ENCODE assay signal across 29 mouse cellular contexts in the genomic region with DNA sequence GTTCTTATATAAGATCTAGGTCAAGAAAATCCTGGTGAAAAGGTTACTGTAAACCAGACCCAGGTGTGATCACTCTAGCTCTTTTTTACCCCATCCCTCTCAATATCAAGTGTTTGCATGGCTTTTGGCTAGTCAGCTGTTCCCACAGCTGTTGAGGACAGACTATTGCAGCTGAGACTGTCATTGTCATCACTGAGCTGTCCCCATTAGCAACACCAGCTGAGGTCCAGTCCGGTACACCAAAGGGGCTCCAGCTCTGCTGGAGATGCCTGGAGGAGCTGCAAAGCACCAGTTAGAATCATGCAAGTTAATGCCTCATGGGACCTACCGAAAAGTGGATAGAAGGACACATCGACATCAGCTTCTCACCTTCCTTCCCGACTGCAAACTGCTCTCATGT.
DNase-seq lines count a peak whose midpoint lies in the region; ATAC-seq and TF ChIP-seq lines count a peak whose summit lies in the region.
"Had no signal": no experiment of that assay in that cellular context is flagged by ENCODE, and none has a peak within 500 bp of the region (broad histone marks: within the 10 kb centered on the region; RNA-seq: fewer than 3 reads in every experiment).

No protein-coding gene starts in this region.

- H3K27me3 ChIP-seq in midbrain, embryonic 11.5 days (ENCODE audit: control insufficient read depth, insufficient read depth, low read length), result no peaks in the 10 kb centered on the region
- H3K27me3 ChIP-seq in midbrain, embryonic 16.5 days (ENCODE audit: control insufficient read depth, insufficient read depth, low read depth, low read length), result no peaks in the 10 kb centered on the region
- H3K27me3 ChIP-seq in hindbrain, embryonic 12.5 days, result no peaks in the 10 kb centered on the region
- H3K27me3 ChIP-seq: CH12.LX; limb, embryonic 13.5 days; liver, embryonic 12.5 days; megakaryocyte, embryonic 14.5 days; stomach, embryonic 15.5 days had no signal

- H3K27ac ChIP-seq in midbrain, embryonic 11.5 days (ENCODE audit: low read depth, low read length), result no peak overlapping the region
- no peak overlapping the region for H3K27ac ChIP-seq in midbrain, embryonic 16.5 days (ENCODE audit: low read length)
- no peak overlapping the region for H3K27ac ChIP-seq in hindbrain, embryonic 12.5 days
- H3K27ac ChIP-seq: layer of hippocampus, adult 2 months; limb, embryonic 13.5 days; liver, embryonic 12.5 days; stomach, embryonic 15.5 days had no signal

- no peak for TF ChIP-seq POLR2A in brain, embryonic 14.5 days (IDR thresholded peaks at IDR 0.05; ENCODE audit: borderline replicate concordance, extremely low read depth, insufficient read depth, insufficient read length, poor library complexity, severe bottlenecking)

- no peak overlapping the region for H3K9ac ChIP-seq in midbrain, embryonic 11.5 days (ENCODE audit: low read length)
- no peak overlapping the region for H3K9ac ChIP-seq in midbrain, embryonic 16.5 days (ENCODE audit: low read depth, low read length)
- no peak overlapping the region for H3K9ac ChIP-seq in hindbrain, embryonic 12.5 days
- H3K9ac ChIP-seq: limb, embryonic 13.5 days; liver, embryonic 12.5 days; stomach, embryonic 15.5 days had no signal

- WGBS in midbrain, embryonic 11.5 days, result 89% methylated on average over 4 of the region's 4 CpGs
- 72% methylated on average over 4 of the region's 4 CpGs for WGBS in midbrain, embryonic 16.5 days
- 73% methylated on average over 4 of the region's 4 CpGs for WGBS in hindbrain, embryonic 12.5 days

- H3K4me1 ChIP-seq in midbrain, embryonic 11.5 days (ENCODE audit: control insufficient read depth, insufficient read depth, low read length), result no peaks in the 10 kb centered on the region
- no peaks in the 10 kb centered on the region for H3K4me1 ChIP-seq in midbrain, embryonic 16.5 days (ENCODE audit: control insufficient read depth, insufficient read depth, low read length)
- 0 out of 2 replicates have a peak, but pooled peaks cover 5% of the 10 kb centered on the region for H3K4me1 ChIP-seq in hindbrain, embryonic 12.5 days
- H3K4me1 ChIP-seq: limb, embryonic 13.5 days; liver, embryonic 12.5 days; megakaryocyte, embryonic 14.5 days; stomach, embryonic 15.5 days had no signal

- H3K4me3 ChIP-seq in midbrain, embryonic 11.5 days (ENCODE audit: low read depth, low read length), result no peak overlapping the region
- H3K4me3 ChIP-seq in midbrain, embryonic 16.5 days (ENCODE audit: low read depth, low read length), result no peak overlapping the region
- H3K4me3 ChIP-seq in hindbrain, embryonic 12.5 days, result no peak overlapping the region
- H3K4me3 ChIP-seq: layer of hippocampus, adult 2 months; limb, embryonic 13.5 days; liver, embryonic 12.5 days; megakaryocyte, embryonic 14.5 days; stomach, embryonic 15.5 days had no signal

- 0 out of 2 replicates have a peak, but pooled peaks have one; percentile 38 for ATAC-seq in midbrain, embryonic 11.5 days (ENCODE audit: low FRiP score)
- ATAC-seq in midbrain, embryonic 16.5 days, result no peak
- peak; percentile 84 for ATAC-seq in hindbrain, embryonic 12.5 days (ENCODE audit: low FRiP score)
- ATAC-seq: activated CD4-positive, CD25-positive, alpha-beta regulatory T cell, adult 4 months; forebrain, embryonic 14.5 days; intestine, postnatal 0 days; liver, embryonic 12.5 days; lung, postnatal 0 days had no signal

- TF ChIP-seq CTCF in brain, embryonic 14.5 days (IDR thresholded peaks at IDR 0.05; ENCODE audit: borderline replicate concordance, extremely low read depth, insufficient read depth, insufficient read length), result no peak

- H3K9me3 ChIP-seq in midbrain, embryonic 11.5 days (ENCODE audit: control insufficient read depth, low read length), result no peaks in the 10 kb centered on the region
- no peaks in the 10 kb centered on the region for H3K9me3 ChIP-seq in midbrain, embryonic 16.5 days (replicated peaks; ENCODE audit: control insufficient read depth, low read length, poor library complexity, severe bottlenecking)
- H3K9me3 ChIP-seq in hindbrain, embryonic 12.5 days (replicated peaks), result no peaks in the 10 kb centered on the region
- H3K9me3 ChIP-seq: limb, embryonic 13.5 days; liver, embryonic 12.5 days; stomach, embryonic 15.5 days had no signal

- no peak overlapping the region for H3K4me2 ChIP-seq in midbrain, embryonic 11.5 days
- H3K4me2 ChIP-seq in midbrain, embryonic 16.5 days (ENCODE audit: low read length), result no peak overlapping the region
- H3K4me2 ChIP-seq in hindbrain, embryonic 12.5 days (replicated peaks), result no peak overlapping the region
- H3K4me2 ChIP-seq: heart, embryonic 11.5 days; limb, embryonic 13.5 days; liver, embryonic 12.5 days; stomach, embryonic 15.5 days had no signal

- peaks cover 2% of the 10 kb centered on the region; the same call in 1 of the 2 replicates for H3K36me3 ChIP-seq in midbrain, embryonic 11.5 days (ENCODE audit: control insufficient read depth, insufficient read depth, low read length)
- peaks cover 3% of the 10 kb centered on the region; the same call in 1 of the 2 replicates for H3K36me3 ChIP-seq in midbrain, embryonic 16.5 days (ENCODE audit: control insufficient read depth, insufficient read depth, low read length)
- H3K36me3 ChIP-seq in hindbrain, embryonic 12.5 days, result peaks cover 2% of the 10 kb centered on the region
- H3K36me3 ChIP-seq: limb, embryonic 13.5 days; liver, embryonic 12.5 days; stomach, embryonic 15.5 days had no signal

- no peak for DNase-seq in midbrain, embryonic 11.5 days (ENCODE audit: low spot score, missing footprints)
- peak; percentile 14 for DNase-seq in brain, embryonic 14.5 days (ENCODE audit: low read depth)
- DNase-seq in retina, embryonic 14.5 days (ENCODE audit: low spot score), result peak; percentile 30
- DNase-seq in layer of hippocampus, postnatal 25 days (ENCODE audit: extremely low spot score in 1 of 2, low spot score in 1 of 2), result no peak
- DNase-seq: adrenal gland, adult 2 months; adrenal gland, postnatal 36 days; B cell, adult 2 months; cerebellum, adult 2 months; cerebellum, postnatal 14 days; gastrocnemius, postnatal 36 days; heart, adult 18-20 months; heart, postnatal 36 days; kidney, postnatal 36 days; lung, adult 18-20 months; lung, postnatal 4 days; right cerebral cortex, postnatal 25 days had no signal

Comparison
In these comparisons a context has a peak if more than half of its experiments do, and no peak if none do; other contexts are left out.
1. DNase-seq: peak in brain, embryonic 14.5 days (single experiment) and retina, embryonic 14.5 days (single experiment); none in midbrain, embryonic 11.5 days (single experiment) and layer of hippocampus, postnatal 25 days (0 of 2).